Mouse (Mus musculus) limb, embryonic 14.5 days (tissue): ENCODE results near the gene Stx7. TPM values are rescaled to one million over a fixed set of nuclear protein-coding genes. Genes with fewer than 3 reads are reported as not detected.
"Not testable (repeated sequence)": the region's sequence is repeated elsewhere in the genome, so short reads cannot be mapped to it uniquely, and the experiment has no call there.

Source experiments
- ATAC-seq: fragments of 200-750 bp; cut with Nextera tagmentation; 2 replicates; pipeline ENCODE4 v1.8.0; 2017; ENCODE audit warnings: low read depth, moderate number of reproducible peaks, moderate TSS enrichment; ENCODE audit not compliant: low FRiP score
- DNase-seq: peaks from one replicate; pipeline ENCODE4 v3.0.0-alpha.2; 2015; ENCODE audit warnings: low spot score
- H3K27ac ChIP-seq: fragments of 300-500 bp; sonication (generic); replicated peaks from 2 replicates; pipeline ENCODE4 v1.5.1; 2014; ENCODE audit warnings: low read depth, mild to moderate bottlenecking, low read length, moderate library complexity, mixed read lengths
- H3K27me3 ChIP-seq: fragments of 300-500 bp; sonication (generic); 2 replicates; pipeline ENCODE4 v1.6.1; 2014; ENCODE audit warnings: low read length, mixed read lengths; ENCODE audit not compliant: control insufficient read depth, insufficient read depth
- H3K36me3 ChIP-seq: fragments of 300-500 bp; sonication (generic); 2 replicates; pipeline ENCODE4 v1.6.1; 2014; ENCODE audit warnings: mild to moderate bottlenecking, low read length, moderate library complexity, mixed read lengths; ENCODE audit not compliant: control insufficient read depth, insufficient read depth
- H3K4me1 ChIP-seq: fragments of 300-500 bp; sonication (generic); 2 replicates; pipeline ENCODE4 v1.6.1; 2014; ENCODE audit warnings: antibody characterized with exemption, low read length, mixed read lengths; ENCODE audit not compliant: control insufficient read depth, insufficient read depth
- H3K4me2 ChIP-seq: fragments of 300-500 bp; sonication (generic); replicated peaks from 2 replicates; pipeline ENCODE4 v1.6.1; 2014; ENCODE audit warnings: low read depth, mild to moderate bottlenecking, low read length, moderate library complexity; ENCODE audit not compliant: severe bottlenecking
- H3K4me3 ChIP-seq: fragments of 300-500 bp; sonication (generic); replicated peaks from 2 replicates; pipeline ENCODE4 v1.5.1; 2014; ENCODE audit warnings: low read length
- H3K9ac ChIP-seq: fragments of 300-500 bp; sonication (generic); 2 replicates; pipeline ENCODE4 v1.6.1; 2014; ENCODE audit warnings: mild to moderate bottlenecking, low read depth, low read length, moderate library complexity; ENCODE audit not compliant: severe bottlenecking
- H3K9me3 ChIP-seq: fragments of 300-500 bp; sonication (generic); 2 replicates; pipeline ENCODE4 v1.6.1; 2016; ENCODE audit warnings: low read length; ENCODE audit not compliant: control insufficient read depth
- POLR2A ChIP-seq: fragments of 200-500 bp; IDR thresholded peaks from 2 replicates; pipeline ENCODE4 v1.8.0; 2012; ENCODE audit warnings: inconsistent platforms, mild to moderate bottlenecking, moderate library complexity, borderline replicate concordance; ENCODE audit not compliant: insufficient read depth, insufficient read length; ENCODE audit errors: extremely low read depth
- WGBS: fragments of 180-500 bp; shearing (Covaris S2); extraction: QIAGEN DNeasy Blood & Tissue Kit; methylation state at CpG from one replicate; pipeline ENCODE4 v1.1.7; 2014; 5-methylcytosine and 5-hydroxymethylcytosine counted together
- polyA plus RNA-seq, 2 experiments: library from polyadenylated mRNA; depleted of rRNA in 1 of 2; stranded (reverse) in 1 of 2; unstranded in 1 of 2; fragments of >200 nt; fragmentation: Nextera tagmentation in 1 of 2; extraction: Ambion mirVana in 1 of 2; gene quantifications; 2 replicates each; pipeline versions ENCODE4 v1.2.1 to v1.2.3; 2012 to 2014

The Stx7 gene
- polyA plus RNA-seq (2012; rRNA removed) (60.1 and 61.1 TPM in 2 replicates), polyA plus RNA-seq (2014; fragmentation: Nextera tagmentation; extraction: Ambion mirVana) (68.0 and 69.3 TPM in 2 replicates)

- peak; percentile 56; the same call in 1 of the 2 replicates for TF ChIP-seq POLR2A
- H3K9ac ChIP-seq, result peak within 1 kb of the TSS; percentile 84
- H3K9me3 ChIP-seq, result no peaks in the 10 kb centered on the region
- H3K27ac ChIP-seq, result 0 out of 2 replicates have a peak within 1 kb of the TSS, but pooled peaks have one; percentile 43
- 0 out of 2 replicates have a peak, but pooled peaks cover 4% of the 10 kb centered on the region for H3K4me1 ChIP-seq
- H3K4me3 ChIP-seq, result peak within 1 kb of the TSS; percentile 79
- no peaks in the 10 kb centered on the region for H3K27me3 ChIP-seq
- ATAC-seq (peak; percentile 92), DNase-seq (peak; percentile 91)
- WGBS, result under 1% methylated on average over 32 of the region's 45 CpGs
- no peaks in the 10 kb centered on the region for H3K36me3 ChIP-seq
- peak within 1 kb of the TSS; percentile 62 for H3K4me2 ChIP-seq
Observed at GRCm38 (mm10) chr10:24149135-24149781, at the start of gene Stx7. TSS of gene Stx7 (plus strand) at chr10:24149302.

- not testable (repeated sequence) for H3K27me3 ChIP-seq, DNase-seq, H3K4me2 ChIP-seq, ATAC-seq, H3K9ac ChIP-seq, H3K9me3 ChIP-seq, H3K27ac ChIP-seq, H3K4me1 ChIP-seq, H3K4me3 ChIP-seq, H3K36me3 ChIP-seq
- whole genome bisulfite sequencing, result 83% methylated on average over 1 of the region's 3 CpGs
Observed at GRCm38 (mm10) chr10:24101812-24102211, 47.3 kb upstream of the Stx7 start, which contains the start of gene Taar8c. TSS of gene Taar8c (minus strand) at chr10:24101912.

GRCm38 (mm10) chr10:24103299-24103698, 45.8 kb upstream of the Stx7 start:
- H3K9me3 ChIP-seq, H3K27me3 ChIP-seq, H3K27ac ChIP-seq, H3K4me3 ChIP-seq, ATAC-seq, H3K4me2 ChIP-seq, DNase-seq, H3K9ac ChIP-seq, H3K4me1 ChIP-seq, H3K36me3 ChIP-seq: not testable (repeated sequence)
- 27% methylated on average over 1 of the region's 1 CpGs for WGBS

- H3K27ac ChIP-seq, result no peak overlapping the region
- no peak for TF ChIP-seq POLR2A
- H3K9me3 ChIP-seq, result no peaks in the 10 kb centered on the region
- H3K4me2 ChIP-seq, result no peak overlapping the region
- WGBS, result 45% methylated on average over 5 of the region's 5 CpGs
- no peaks in the 10 kb centered on the region for H3K27me3 ChIP-seq
- no peak for DNase-seq
- no peaks in the 10 kb centered on the region for H3K36me3 ChIP-seq
- ATAC-seq, result no peak
- no peak overlapping the region for H3K9ac ChIP-seq
- no peak overlapping the region for H3K4me3 ChIP-seq
- no peaks in the 10 kb centered on the region for H3K4me1 ChIP-seq
Observed at GRCm38 (mm10) chr10:24107747-24108146, 41.4 kb upstream of the Stx7 start.

GRCm38 (mm10) chr10:24108236-24108635, 40.9 kb upstream of the Stx7 start:
- Histone ChIP-seq H3K36me3 (no peaks in the 10 kb centered on the region), H3K27ac (no peak overlapping the region), H3K4me2 (no peak overlapping the region), H3K9me3 (no peaks in the 10 kb centered on the region), H3K27me3 (no peaks in the 10 kb centered on the region), H3K4me1 (no peaks in the 10 kb centered on the region), H3K4me3 (no peak overlapping the region), H3K9ac (no peak overlapping the region)
- no peak for ATAC-seq
- WGBS, result 47% methylated on average over 3 of the region's 3 CpGs
- no peak for DNase-seq
- TF ChIP-seq POLR2A, result no peak

- not testable (repeated sequence) for H3K4me1 ChIP-seq, DNase-seq, H3K27ac ChIP-seq, H3K9ac ChIP-seq, H3K36me3 ChIP-seq, H3K27me3 ChIP-seq, H3K4me3 ChIP-seq, ATAC-seq, H3K4me2 ChIP-seq, H3K9me3 ChIP-seq
- WGBS, result 79% methylated on average over 8 of the region's 8 CpGs
Observed at GRCm38 (mm10) chr10:24109434-24109833, 39.7 kb upstream of the Stx7 start, which contains the start of gene Taar9. TSS of gene Taar9 (minus strand) at chr10:24109534.
